Mouse (Mus musculus) gastrocnemius, adult 2 months (tissue): ENCODE results near the gene Dclk1. TPM values are rescaled to one million over a fixed set of nuclear protein-coding genes. Genes with fewer than 3 reads are reported as not detected.

Experiments used
- DNase-seq: peaks from one replicate; pipeline ENCODE4 v3.0.0; 2022
- H3K27ac ChIP-seq: fragments of 200-600 bp; 2 replicates; pipeline ENCODE4 v1.8.1; 2022; ENCODE audit warnings: mild to moderate bottlenecking
- H3K4me3 ChIP-seq: fragments of 200-600 bp; 2 replicates; pipeline ENCODE4 v1.8.1; 2022; ENCODE audit warnings: mild to moderate bottlenecking, moderate library complexity
- CTCF ChIP-seq: fragments of 200-600 bp; IDR thresholded peaks from 2 replicates; pipeline ENCODE4 v1.8.1; 2022; ENCODE audit warnings: antibody characterized with exemption, mild to moderate bottlenecking, moderate library complexity
- intact Hi-C: fragments of 180-260 bp; cut with DNase I; formaldehyde crosslinking; loops from one replicate; pipeline ENCODE4 v1.15.1; 2025
- total RNA-seq, 2 experiments: library from RNA; stranded (reverse); gene quantifications; 2 replicates each; pipeline ENCODE4 v1.2.3; 2021

Gene Dclk1
- total RNA-seq, 2 experiments from 2014 or later = 1.5 to 3.5 TPM

DNA sequence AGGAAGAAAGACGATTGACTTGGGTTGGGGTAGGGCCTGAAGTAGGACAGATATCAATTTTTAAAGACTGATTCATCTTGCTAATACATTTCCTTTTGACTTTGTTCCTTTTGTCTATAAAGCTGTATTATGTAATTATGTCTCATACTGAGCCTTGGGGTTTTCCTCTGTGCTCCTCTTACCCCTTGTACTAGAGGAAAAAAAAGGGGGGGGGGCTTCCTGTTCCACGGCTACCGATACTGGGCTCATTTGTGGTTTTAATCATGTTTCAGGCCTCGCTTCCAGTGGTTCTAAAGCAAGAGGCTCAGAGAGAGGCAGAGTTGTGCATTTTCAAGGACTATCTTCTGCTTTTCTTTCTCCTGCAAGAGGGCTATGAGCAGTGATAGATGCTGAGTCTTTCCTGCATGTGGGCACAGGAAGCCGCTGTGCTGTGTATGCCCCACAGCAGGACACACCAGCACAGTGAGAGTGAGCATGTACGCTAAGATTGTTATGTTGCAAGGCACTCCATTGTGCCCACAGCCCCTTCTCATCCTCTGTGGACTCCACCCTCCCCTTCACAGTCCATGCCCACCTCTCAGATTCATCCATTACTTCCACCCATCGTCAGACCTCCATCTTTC lies 196.8 kb downstream of the Dclk1 start:
- TF ChIP-seq CTCF = no peak
- DNase-seq = no peak
- intact Hi-C loops = no loop called here
- Histone ChIP-seq H3K4me3 (no peak overlapping the region), H3K27ac (no peak overlapping the region)

DNA sequence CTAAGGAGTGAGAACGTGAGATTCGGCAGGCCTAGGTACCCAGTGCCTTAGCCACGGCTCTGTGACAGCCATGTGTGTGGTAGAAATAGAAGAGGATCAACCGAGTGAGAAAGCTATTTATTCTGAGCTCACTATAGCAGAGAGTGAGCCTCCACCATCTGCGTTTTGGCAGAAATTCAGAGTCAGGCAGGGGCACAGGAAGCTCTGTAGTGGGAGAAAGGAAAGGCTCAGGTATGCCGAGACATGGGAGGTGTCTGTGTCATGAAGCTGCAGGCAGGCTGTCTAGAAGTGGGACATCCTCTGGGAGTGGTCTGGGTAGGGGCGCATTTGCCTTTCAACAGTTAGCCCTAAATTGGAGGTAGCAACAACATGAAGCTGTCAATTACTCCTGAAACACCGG lies 198.2 kb downstream of the Dclk1 start:
- intact Hi-C loops = no loop called here
- no peak overlapping the region for H3K4me3 ChIP-seq
- no peak for TF ChIP-seq CTCF
- no peak overlapping the region for H3K27ac ChIP-seq
- no peak for DNase-seq

DNA sequence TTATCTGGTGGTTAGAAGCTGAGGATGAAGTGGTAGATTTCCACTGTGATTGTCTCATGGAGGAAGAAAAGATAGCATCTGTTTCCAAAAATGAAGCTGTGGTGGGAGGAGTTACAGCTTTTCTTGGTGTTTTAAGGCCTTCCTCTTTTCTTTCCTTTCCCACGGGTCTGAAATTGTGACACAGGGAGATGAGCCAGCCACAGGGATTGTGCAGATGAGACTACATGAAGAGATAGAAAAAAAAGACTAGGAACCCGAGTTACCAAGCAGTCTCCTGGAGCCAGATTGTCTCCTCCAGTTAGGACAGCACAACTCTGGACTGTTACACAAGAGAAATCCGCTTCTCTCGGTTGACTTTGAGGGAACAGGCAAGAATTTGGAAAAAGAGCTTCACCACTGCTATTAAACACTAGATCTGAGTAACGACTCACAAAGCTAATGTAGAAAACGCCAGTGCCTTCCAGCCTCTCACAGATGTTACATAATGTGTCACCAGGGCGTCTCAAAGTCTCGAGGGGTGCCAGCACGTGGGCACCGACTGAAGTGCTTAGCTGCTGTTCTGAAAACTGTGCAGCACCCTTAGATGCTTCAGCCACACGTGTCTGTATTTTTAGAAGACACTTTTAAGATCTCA lies 200.0 kb downstream of the Dclk1 start:
- no peak overlapping the region for H3K4me3 ChIP-seq
- intact Hi-C loops = no loop called here
- no peak for DNase-seq
- H3K27ac ChIP-seq = peak overlapping the region; percentile 43
- TF ChIP-seq CTCF = no peak

DNA sequence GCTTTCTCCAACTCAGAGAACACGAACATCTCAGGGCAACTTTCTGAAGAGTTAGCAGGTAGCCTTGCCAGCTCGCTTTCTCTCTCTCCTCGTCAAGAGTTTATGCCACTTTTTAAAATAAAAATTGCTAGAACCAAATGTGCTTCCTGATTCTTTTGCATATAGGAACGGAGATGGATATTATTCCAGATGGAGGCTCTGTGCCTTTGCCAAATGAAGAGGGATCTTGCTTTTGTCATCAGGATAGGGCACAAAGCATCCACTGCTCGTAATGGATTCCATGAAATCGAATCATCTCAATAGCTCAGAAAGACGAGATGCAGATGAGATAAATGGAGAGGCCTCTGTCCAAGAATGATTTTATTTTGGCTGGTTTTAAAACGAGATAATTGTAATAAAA lies 201.1 kb downstream of the Dclk1 start:
- intact Hi-C loops = no loop called here
- TF ChIP-seq CTCF = no peak
- no peak for DNase-seq
- H3K4me3 ChIP-seq = no peak overlapping the region
- H3K27ac ChIP-seq = no peak overlapping the region

DNA sequence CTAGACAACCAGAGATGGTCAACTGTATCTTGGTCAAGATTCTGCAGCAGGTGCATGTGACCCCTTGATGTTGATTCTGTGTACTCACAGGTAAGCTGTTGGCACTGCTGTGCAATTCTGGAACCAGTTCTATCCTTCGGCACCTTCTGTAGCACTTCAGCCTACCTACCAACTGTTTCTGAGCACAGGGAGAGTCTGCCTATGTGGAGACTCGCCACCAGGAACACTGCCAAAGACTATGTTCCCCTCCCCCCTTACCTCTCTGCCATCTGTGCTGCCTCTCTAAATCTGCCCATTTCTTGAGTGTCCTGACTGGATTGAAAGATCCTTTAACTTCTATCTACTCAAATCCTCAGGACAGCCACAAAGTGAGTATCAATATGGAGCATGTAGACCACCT lies 201.6 kb downstream of the Dclk1 start:
- intact Hi-C loops = no loop called here

DNA sequence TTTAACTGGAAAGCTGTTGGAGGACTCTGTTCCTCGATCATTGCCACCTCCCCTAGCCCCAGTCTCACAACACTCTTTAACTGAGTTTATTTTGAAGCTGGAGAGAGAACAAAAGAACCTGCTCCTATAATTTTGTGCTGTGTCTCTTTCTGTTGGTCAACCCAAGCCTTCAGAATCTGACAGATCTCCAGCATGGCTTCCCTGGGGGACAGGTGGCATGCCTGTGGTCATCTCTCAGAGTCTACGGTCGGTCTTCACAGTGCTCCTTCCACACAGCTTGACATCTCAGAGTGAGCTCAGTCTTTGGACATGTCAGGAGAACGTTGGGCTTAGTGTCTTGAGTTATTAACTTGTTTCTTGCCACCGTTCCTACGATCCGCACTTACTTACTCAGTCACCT lies 204.5 kb downstream of the Dclk1 start:
- no peak for DNase-seq
- TF ChIP-seq CTCF = no peak
- Histone ChIP-seq H3K4me3 (no peak overlapping the region), H3K27ac (no peak overlapping the region)
- intact Hi-C loops = no loop called here

More for the DNA sequence above, 201.6 kb downstream of the Dclk1 start:
- Histone ChIP-seq H3K27ac (no peak overlapping the region), H3K4me3 (no peak overlapping the region)
- DNase-seq = no peak
- TF ChIP-seq CTCF = no peak

DNA sequence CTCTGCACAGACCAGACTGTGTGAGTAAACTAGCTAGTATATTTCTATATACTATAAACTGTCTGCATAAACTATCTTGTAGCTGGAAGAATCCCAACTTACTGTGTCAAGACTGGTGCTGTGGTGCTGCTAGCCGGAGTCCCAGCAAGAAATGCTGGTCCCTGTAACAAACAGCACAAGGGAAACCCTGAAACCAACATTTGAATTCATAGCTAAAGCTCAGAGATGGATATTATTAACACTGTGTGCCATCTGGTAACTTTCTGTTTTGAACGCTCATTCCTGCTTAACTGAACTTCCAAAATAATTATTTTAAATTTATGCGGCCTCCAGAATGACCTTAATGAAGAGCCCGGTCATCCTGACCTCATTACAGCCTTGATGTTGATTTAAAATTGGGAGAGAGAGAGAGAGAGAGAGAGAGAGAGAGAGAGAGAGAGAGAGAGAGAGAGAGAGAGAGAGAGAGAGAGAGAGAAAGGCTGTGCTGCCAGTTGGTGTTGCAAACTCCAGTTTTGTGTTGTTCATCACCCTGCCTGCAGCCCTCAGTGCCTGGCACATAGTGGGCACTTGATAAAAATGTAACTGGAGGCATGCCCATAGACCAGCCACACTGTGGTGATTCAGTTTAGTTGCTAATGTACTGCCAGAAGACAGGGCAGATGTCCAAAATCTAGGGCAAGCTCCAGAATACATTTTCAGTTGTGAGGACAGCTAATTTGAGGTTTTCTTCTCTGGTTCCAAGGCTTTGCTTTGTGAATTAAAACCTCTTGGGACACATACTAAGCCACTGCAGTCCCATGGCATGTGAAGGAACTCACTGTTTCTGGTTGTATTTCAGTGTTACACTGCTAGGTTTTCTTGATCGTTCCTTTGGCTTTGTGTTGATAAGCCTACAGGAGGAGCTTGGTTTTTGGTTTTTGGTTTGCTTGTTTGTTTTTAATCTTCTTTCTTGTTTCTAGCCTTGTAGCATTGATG lies 205.6 kb downstream of the Dclk1 start:
- no peak for TF ChIP-seq CTCF
- DNase-seq = peak; percentile 35
- Histone ChIP-seq H3K27ac (peak overlapping the region; percentile 32; the same call in 1 of the 2 replicates), H3K4me3 (no peak overlapping the region)
- intact Hi-C loops = no loop called here

DNA sequence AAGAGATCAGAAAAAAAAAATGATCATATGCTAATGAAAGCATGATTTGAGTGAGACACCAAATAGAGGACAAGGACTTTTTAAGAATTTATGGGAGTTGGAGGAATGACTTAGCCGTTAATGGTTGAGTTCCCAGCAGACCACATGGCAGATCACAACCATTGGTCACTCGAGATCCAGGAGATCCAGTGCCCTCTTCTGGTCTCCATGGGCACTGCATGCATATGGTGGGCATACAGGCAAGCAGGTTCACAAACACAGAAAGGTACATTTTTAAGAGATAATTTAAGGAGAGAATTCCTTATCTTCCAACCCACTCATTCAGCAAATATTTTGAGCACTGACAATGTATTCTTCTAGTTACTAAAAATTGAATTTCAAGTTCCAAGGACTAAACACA lies 207.0 kb downstream of the Dclk1 start:
- no peak overlapping the region for H3K27ac ChIP-seq
- no peak for DNase-seq
- no peak overlapping the region for H3K4me3 ChIP-seq
- no peak for TF ChIP-seq CTCF
- intact Hi-C loops = no loop called here

DNA sequence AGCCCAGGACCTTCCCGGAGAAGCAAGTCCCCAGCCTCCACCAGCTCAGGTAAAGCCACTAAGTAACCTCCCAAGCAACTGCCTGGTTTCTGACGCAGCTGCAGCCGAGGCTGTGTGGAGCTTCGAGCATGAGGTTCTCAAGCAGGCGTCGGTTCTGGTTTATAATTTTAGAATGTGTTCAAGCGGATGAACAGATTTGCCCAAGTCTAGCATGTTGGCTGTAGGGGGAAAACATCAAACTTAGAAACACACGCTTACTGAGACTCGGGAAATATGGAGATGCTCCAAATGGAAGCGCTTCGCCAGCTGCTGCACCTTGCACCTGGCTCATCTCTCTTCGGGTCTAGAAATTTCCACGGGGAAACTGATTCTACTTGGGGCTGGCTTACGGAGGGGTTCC lies 208.9 kb downstream of the Dclk1 start:
- Histone ChIP-seq H3K27ac (no peak overlapping the region), H3K4me3 (no peak overlapping the region)
- TF ChIP-seq CTCF = no peak
- no peak for DNase-seq
- intact Hi-C loops = no loop called here

DNA sequence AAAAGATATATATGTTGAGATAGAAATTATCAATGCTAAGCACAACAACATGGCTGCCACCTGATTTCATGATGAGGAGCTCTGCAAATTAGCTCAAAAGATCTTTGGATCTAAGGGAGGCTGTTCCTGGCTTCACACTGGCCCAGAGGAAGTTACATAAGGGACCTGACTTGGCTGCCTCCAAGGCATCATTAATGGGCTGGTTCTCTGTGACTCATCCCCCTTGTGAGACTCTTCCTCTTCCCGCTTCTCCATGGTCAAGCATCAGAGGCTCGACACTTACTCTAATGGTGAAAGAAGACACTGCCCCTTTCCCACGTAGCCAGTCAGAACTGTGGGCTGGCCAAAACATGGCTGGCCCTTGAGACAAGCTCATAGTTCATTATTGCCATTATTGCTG lies 209.7 kb downstream of the Dclk1 start:
- TF ChIP-seq CTCF = no peak
- intact Hi-C loops = no loop called here
- DNase-seq = no peak

DNA sequence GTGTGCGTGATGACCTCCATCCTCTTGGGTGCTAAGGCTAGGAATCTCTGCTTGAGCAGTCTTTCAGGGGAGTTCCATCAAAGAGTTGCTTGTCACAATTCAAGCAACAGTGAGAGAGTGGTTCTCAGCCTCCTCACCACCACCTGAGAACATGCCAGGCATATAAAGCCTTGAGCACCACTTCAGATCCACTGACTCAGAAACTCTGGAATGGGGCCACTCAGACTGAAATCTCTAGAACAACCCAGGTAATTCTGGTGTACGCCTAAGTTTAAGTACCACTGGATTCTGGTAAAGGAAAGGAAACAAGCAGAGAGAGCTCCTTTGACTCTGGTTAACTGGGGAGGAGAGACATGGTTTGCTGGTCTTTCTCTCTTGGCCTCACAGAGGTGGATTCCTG lies 210.3 kb downstream of the Dclk1 start:
- intact Hi-C loops = no loop called here
- Histone ChIP-seq H3K4me3 (no peak overlapping the region), H3K27ac (no peak overlapping the region)
- no peak for DNase-seq
- TF ChIP-seq CTCF = no peak

More for the DNA sequence above, 209.7 kb downstream of the Dclk1 start:
- no peak overlapping the region for H3K27ac ChIP-seq
- no peak overlapping the region for H3K4me3 ChIP-seq

DNA sequence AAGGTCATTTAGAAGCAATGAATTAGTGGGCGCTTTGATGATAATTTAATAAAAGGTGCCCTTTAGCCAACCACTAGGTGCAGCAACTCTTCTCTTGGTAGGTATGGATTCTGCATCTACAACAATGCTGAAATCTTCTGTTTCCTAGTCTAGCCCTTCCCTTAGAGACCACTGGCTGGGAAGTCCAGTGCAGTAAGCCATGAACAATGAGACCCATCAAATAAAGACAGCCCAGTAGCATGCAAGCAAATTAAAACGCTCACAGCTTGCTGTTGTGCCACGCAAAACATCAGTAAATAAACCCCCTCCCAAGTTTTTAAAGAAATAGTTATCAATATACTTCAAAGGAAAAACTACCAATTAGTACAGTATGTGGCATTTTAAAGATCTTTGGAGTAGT lies 218.9 kb downstream of the Dclk1 start:
- intact Hi-C loops = loop anchor here (10.0 kb wide), 1 partner anchor 86 kb away; no protein-coding TSS in a partner anchor
- no peak for TF ChIP-seq CTCF
- DNase-seq = no peak
- Histone ChIP-seq H3K27ac (no peak overlapping the region), H3K4me3 (no peak overlapping the region)
